Mouse (Mus musculus): ENCODE measurements at regions not wholly inside any gene's neighbourhood (a gene's known extent, or its start where the extent isn't known, plus 50 kb on each side); places are given as distances from the start of the nearest gene placed in this dataset.
"Not testable (repeated sequence)": the region's sequence is repeated elsewhere in the genome, so short reads cannot be mapped to it uniquely, and the experiment has no call there.

DNA sequence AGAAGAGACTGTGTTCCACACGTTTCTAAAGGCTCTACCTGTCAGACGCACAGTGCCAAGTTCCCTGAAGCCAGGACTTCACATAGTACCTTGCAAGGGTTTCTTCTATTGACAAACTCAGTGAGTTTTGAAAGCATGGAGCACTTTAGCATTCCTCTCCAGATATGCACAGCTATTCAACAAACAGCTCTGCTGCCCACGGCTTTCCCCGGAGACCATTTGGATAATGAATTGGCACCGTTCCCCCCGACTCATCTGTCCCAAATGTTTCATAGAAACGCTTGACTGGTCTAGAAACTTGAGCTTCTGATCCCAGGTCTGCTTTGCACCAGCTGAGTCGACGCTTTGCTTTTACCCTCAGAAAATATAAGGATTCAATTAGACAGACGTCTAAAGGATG, 162.2 kb upstream of the St6galnac5 start:
- DNase-seq (ENCODE audit: low spot score) = no peak

- DNase-seq (ENCODE audit: low spot score) = no peak
These were observed 158.9 kb upstream of the St6galnac5 start for GRCm38 (mm10) chr3:153140985-153141384.

DNA sequence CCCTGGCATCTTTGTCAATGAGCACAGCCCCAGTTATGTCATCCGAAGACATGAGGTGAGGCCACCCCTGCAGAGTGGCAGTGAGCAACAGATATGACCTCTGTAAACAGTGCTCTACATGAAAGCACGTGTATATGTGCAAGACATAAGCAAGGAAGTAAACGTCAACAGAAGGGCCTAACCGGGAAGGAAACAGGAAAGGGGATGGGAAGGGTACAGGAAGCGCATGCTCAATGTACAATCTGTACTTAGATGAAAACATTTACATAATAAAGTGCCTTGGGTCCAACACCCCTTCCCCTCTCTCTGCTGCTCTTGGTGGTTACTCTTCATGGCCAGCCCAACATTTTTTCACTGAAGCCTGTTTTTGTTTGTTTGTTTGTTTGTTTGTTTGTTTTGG, 143.3 kb upstream of the St6galnac5 start:
- no peak for DNase-seq (ENCODE audit: low spot score)

GRCm38 (mm10) chr3:153121934-153122333, 139.9 kb upstream of the St6galnac5 start:
- DNase-seq (ENCODE audit: low spot score) = no peak

DNA sequence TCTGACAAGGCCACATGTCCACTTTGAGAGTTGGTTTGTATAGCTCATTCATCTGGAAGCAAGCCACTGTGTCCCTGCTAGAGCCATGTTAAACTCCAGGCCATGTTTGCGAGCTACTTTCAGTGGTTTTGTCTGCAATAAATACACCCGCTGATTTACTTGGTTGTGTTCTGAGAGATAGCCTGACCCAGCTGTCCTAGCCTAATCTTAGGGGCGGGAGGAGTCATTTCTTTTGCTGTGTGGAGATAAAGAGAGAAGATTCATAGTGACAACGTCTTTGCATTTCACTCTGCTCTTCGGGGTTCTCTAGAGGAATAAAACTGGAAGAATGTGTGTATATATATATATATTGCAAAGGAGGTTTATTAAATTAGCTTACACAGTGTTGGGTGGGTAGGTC, 137.1 kb upstream of the St6galnac5 start:
- DNase-seq (ENCODE audit: low spot score) = no peak

DNA sequence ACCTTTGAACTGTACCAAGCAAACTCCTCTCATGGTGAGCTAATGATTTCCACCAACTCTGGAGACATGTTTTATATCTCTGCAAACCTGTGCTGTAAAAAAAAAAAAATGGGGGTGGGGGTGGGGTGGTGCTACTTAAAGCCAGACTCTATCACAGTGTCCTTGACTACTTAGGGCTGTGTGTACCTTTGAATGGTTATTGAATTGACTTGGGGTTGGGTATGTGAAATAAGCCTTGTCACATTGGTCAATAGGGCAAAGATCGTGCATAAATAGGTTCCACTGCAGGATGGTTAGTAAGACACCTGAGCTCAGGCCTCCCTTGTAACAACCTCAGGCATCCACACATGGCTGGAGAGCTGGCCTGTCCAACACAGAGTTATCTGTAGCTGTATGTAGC, 136.6 kb upstream of the St6galnac5 start:
- DNase-seq (ENCODE audit: low spot score) = no peak

DNA sequence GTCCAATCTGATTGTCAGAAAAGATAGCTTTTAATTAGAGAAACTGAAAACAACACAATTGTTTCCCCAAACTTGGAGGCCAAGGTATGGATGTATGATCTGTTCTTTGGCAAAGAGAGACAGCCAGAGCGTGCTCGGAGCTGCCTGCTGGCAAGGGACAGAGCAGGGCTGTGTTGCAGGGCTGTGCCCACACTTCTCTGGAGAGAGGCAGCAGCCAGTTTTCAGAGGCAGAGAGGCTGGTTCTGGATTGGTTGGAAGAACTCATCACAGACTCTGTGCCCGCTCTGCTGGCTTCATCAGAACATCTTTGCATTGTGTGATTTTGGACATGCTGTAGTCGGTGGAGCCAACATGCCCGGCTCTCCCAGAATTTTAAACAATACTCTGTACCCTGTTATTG, 123.5 kb upstream of the St6galnac5 start:
- DNase-seq (ENCODE audit: low spot score) = no peak

GRCm38 (mm10) chr3:153090572-153090971, 108.5 kb upstream of the St6galnac5 start:
- DNase-seq (ENCODE audit: low spot score) = not testable (repeated sequence)

GRCm38 (mm10) chr3:153085096-153085788, 103.2 kb upstream of the St6galnac5 start:
- DNase-seq (ENCODE audit: low spot score) = peak; percentile 2

DNA sequence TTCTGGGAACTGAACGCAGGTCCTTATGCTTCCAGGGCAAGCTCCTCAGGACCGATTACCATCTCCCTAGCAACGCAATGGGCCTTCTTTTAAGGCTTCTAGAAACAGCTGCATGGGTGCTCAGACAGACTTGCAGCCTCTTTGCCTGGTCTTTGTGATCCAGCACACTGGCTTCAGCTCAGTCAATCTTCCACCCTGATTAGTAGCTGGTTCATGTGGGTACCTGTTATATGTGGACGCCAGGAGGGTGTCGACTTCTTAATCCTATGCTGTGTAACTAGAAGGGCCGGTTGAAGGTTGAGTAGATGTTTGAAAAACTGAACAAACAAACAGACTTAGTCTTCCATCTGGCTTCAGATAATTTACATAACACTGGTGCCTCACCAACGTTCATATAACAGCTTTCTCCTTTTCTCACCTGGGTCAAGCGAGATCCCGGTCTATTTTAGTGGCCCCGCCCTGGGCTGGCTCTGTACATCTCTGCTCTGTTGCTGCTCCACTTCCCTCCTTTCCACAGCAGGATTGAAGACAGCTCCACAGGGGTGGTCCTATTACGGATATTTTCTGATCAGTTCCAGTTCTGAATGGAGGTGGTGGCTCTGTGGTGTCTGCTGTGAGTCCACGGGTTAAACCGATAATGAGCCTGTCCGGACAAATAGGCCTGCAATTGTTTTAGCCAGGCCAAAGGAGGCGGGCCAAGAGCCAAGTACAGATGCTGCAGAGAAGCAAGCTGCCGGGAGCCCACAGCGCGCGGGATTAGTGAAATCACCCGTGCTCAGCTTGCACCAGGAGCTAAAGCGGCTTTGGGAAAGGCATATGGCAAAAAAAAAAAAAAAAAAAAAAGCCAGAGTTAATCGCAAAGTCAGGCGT, 102.4 kb upstream of the St6galnac5 start:
- DNase-seq (ENCODE audit: low spot score) = no peak

DNA sequence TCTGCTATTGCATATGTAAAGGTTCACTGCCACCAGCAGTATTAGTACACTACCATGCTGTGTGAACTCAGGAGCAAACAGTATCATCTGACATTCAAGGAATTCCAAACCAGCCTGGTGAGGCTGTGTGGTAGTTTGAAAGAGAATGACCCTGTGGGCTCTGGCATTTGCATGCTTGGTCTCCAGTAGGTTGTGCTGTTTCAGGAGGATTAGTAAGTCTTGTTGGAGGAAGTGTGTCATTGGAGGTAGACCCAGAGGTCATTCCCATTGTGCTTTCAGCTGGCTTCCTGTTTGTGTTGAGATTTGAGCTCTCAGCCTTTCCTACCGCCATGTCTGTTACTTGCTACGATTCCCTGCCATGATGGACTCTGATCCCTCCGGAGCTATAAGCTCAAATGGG, 98.3 kb upstream of the St6galnac5 start:
- no peak for DNase-seq (ENCODE audit: low spot score)

- DNase-seq (ENCODE audit: low spot score) = no peak
These were observed 96.0 kb upstream of the St6galnac5 start for GRCm38 (mm10) chr3:153077846-153078703.

DNA sequence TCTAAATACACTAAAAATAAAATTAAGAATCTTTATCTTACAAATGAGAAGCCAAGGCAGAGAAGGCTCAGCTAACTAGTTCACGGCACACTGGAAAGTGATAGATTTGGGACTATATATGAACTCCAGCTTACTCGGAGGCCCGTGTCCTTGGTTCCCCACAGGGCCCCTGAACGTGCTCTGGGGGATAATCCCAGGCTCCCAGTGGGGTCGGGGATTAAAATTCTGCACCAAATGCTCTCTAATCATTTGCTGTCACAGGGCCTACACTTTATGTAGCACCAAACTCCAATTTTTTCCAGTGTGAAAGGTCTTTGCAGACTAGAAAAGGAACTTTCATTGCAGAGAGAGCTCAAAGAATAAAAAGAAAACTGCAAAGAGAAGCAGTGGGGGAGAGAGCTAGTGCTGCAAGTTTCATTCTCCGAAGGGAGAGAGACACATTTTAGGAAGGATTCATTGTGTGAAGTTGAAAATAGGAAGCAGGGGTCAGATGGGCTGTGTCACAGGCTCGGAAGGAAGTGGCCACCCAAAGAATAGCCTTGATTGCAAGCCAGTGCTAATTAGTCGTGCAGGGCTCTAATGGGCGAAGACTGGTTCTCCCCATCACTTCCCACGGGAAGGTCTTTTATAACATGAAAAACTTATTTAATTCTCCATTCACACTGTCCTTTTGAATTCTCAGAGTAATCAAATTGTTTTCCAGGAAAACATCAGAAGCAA, 90.3 kb upstream of the St6galnac5 start:
- no peak for DNase-seq (ENCODE audit: low spot score)

DNA sequence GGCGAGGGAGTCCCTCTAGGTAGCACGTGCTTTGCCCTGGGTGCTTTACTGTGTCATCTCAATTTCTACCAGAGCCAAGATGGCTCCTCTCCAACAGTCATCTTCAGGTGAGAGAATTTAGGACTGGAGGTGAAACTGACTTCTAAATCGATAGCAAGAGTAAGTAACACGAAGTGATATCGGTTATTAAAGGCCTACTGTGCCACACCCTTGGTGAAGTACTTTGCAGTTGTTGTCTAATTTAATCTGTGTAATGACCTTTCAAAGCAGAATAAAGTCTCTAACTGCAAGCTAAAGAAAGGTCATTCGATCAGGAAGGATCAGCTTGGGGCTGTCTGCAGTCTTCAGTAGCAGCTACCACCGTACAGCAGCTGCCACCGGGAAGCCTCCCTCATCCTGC, 89.5 kb upstream of the St6galnac5 start:
- no peak for DNase-seq (ENCODE audit: low spot score)

DNA sequence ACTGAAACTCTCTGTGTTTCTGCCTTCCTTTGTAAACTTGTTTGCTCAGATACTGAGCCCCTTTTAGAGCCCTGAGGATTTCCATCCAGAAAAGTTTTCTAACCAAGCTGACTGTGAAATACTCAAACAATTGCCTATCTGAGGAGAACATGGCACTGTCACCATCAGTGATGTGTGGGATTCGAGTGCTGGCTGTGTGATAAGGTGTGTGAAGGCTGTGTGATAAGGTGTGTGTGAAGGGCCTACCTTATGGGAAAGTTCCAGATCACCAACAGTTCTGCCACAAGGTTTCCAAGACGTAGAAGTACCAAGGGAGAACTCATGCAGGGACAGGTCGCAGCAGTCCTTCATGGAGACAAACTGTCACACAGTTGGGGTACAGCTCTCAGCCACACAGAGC, 89.1 kb upstream of the St6galnac5 start:
- DNase-seq (ENCODE audit: low spot score) = no peak

- DNase-seq (ENCODE audit: low spot score) = no peak
These were observed 83.8 kb upstream of the St6galnac5 start for GRCm38 (mm10) chr3:153065890-153066289.

DNA sequence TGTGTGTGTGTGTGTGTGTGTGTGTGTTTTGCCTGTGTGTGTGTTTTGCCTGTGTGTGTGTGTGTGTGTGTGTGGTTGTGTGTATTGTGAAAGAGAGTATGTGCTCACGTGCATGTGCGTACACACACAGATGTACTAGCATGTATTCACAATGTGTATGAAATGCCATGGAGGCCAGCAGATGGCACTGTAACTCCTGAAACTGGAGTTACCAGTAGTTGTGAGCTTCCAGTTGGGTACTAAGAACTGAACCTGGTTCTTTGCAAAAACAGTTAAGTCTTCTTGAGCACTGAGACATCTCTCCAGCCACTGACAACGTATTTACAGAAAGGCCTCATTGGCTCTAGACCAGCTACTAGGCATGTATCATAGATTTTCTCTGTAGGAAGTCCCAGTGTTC, 71.1 kb upstream of the St6galnac5 start:
- no peak for DNase-seq (ENCODE audit: low spot score)

DNA sequence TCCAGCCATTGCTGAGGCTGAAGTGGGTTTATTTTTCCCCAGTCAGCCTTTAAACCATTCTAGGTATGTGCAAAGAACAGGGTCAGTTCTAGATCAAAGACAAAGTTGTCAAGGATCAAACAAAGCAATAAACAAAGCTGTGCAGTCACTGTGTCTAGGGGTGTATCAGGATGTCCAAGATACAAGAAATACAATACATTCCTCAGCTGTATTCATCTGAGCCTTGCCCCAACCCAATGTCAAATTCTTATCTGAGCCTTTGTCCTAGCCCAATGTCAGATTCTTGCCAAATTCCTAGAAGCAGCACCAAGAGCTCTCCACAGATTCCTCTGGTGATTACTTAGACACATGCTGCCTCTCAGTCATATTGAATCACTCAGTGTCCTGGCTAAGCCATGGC, 69.5 kb upstream of the St6galnac5 start:
- no peak for DNase-seq (ENCODE audit: low spot score)

DNA sequence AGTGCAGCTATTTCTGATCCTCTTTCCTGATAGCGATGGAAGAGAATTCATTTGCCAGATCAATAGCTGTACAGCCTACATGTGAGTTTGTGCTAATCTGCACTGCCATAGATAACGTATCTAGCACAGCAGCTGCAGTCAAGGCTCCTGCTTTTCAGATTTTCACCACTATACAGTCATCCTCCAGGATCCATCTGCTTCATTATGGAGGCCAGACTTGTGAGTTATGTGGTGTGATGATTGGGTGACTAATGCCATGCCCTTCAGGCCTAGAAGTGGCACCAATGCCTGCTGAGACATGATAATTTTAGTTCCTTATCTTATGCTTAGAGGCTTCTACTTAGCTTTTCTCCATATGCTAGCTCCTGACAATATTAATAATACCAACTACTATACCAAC, 63.3 kb upstream of the St6galnac5 start:
- DNase-seq (ENCODE audit: low spot score) = no peak

- DNase-seq (ENCODE audit: low spot score) = no peak
These were observed 51.9 kb upstream of the St6galnac5 start for GRCm38 (mm10) chr3:153033980-153034379.

Data from gastrocnemius, adult 18-20 months (tissue).